Comparison of ENCODE assay signal across 8 mouse cellular contexts in genomic region chr8:126497541-126498428, GRCm38 (mm10). TPM values are rescaled to one million over a fixed set of nuclear protein-coding genes. Genes with fewer than 3 reads are reported as not detected.
DNase-seq lines count a peak whose midpoint lies in the region; ATAC-seq lines count a peak whose summit lies in the region.

No protein-coding gene starts in this region.

- DNase-seq in adipocyte (ENCODE audit: low spot score), result peak; percentile 94
- DNase-seq in embryo, embryonic 10 days (ENCODE audit: low spot score), result peak; percentile 91
- peak; percentile 89 for DNase-seq in gastrocnemius, postnatal 14 days
- DNase-seq in left cerebral cortex, postnatal 10 days (ENCODE audit: extremely low spot score in 1 of 2, low spot score in 2 of 2), result peak; percentile 92
- DNase-seq in right cerebral cortex, postnatal 25 days, result peak; percentile 90
- DNase-seq in urinary bladder, postnatal 4 days (ENCODE audit: low spot score in 2 of 2), result peak; percentile 86 to 90

- peak; percentile 100 for ATAC-seq in inflammation-experienced regulatory T-cells, adult 6 months
- ATAC-seq in megakaryocyte-erythroid progenitor cell, adult 5-6 weeks (replicated peaks; ENCODE audit: low FRiP score, low TSS enrichment, poor library complexity, severe bottlenecking), result peak; percentile 89

- intact Hi-C loops in gastrocnemius, postnatal 14 days (cut with DNase I; ENCODE audit: low total_unique reads), result loop anchor here (5.0 kb wide), 2 partner anchors 240 to 425 kb away; no protein-coding TSS in a partner anchor
- intact Hi-C loops in left cerebral cortex, postnatal 10 days (cut with DNase I), result loop anchor here (2.0 to 10.0 kb wide), 4 partner anchors 90 to 480 kb away; no protein-coding TSS in a partner anchor

RNA-seq across cellular contexts. Expression of gene Tarbp1, which starts 22.9 kb away (rescaled TPM):
- total RNA-seq in gastrocnemius, postnatal 14 days (2021), result 1 to 10 TPM; 4.9 to 5.6 TPM
- polyA plus RNA-seq in inflammation-experienced regulatory T-cells, adult 6 months (2017; shearing (Covaris generic)), result 1 to 10 TPM; 1.9 to 3.8 (median 3.2) TPM
- 1 to 10 TPM; 3.7 to 4.5 TPM for total RNA-seq in left cerebral cortex, postnatal 10 days (2021)
- 20.0 and 22.7 TPM in 2 replicates for total RNA-seq in megakaryocyte-erythroid progenitor cell, adult 5-6 weeks (2014; fragmentation: Nextera tagmentation)
- 13.0 and 17.8 TPM in 2 replicates for total RNA-seq in megakaryocyte-erythroid progenitor cell, adult 5-6 weeks (2017)

Comparison
In these comparisons a context has a peak if more than half of its experiments do, and no peak if none do; other contexts are left out.
1. Peak in every context shown above with its lines: DNase-seq and ATAC-seq.